Mouse (Mus musculus): Measurements from ENCODE around the gene Ttc23.

The Ttc23 gene

GRCm38 (mm10) chr7:67700846-67701245 lies 53.6 kb downstream of the Ttc23 start:
- peak; percentile 63 for DNase-seq

GRCm38 (mm10) chr7:67701252-67701914 lies 54.2 kb downstream of the Ttc23 start:
- DNase-seq: no peak

- no peak for DNase-seq
Measured at GRCm38 (mm10) chr7:67708160-67708559, 61.0 kb downstream of the Ttc23 start.

- no peak for DNase-seq
Measured at GRCm38 (mm10) chr7:67710216-67710615, 63.0 kb downstream of the Ttc23 start.

GRCm38 (mm10) chr7:67713820-67714510 lies 66.8 kb downstream of the Ttc23 start:
- DNase-seq: peak; percentile 96

GRCm38 (mm10) chr7:67715176-67715575 lies 68.0 kb downstream of the Ttc23 start:
- no peak for DNase-seq

- DNase-seq: no peak
Measured at GRCm38 (mm10) chr7:67716213-67716878, 69.1 kb downstream of the Ttc23 start.

- no peak for DNase-seq
Measured at GRCm38 (mm10) chr7:67716925-67717324, 69.7 kb downstream of the Ttc23 start.

GRCm38 (mm10) chr7:67717520-67717919 lies 70.3 kb downstream of the Ttc23 start:
- no peak for DNase-seq

- DNase-seq: peak; percentile 76
Measured at GRCm38 (mm10) chr7:67718804-67719203, 71.6 kb downstream of the Ttc23 start.

GRCm38 (mm10) chr7:67722163-67722562 lies 75.0 kb downstream of the Ttc23 start:
- no peak for DNase-seq

GRCm38 (mm10) chr7:67724536-67724935 lies 77.3 kb downstream of the Ttc23 start:
- no peak for DNase-seq

GRCm38 (mm10) chr7:67725016-67725415 lies 77.8 kb downstream of the Ttc23 start:
- no peak for DNase-seq

GRCm38 (mm10) chr7:67728203-67728602 lies 81.0 kb downstream of the Ttc23 start:
- DNase-seq: no peak

GRCm38 (mm10) chr7:67728809-67729208 lies 81.6 kb downstream of the Ttc23 start:
- DNase-seq: no peak

GRCm38 (mm10) chr7:67730431-67731110 lies 83.4 kb downstream of the Ttc23 start:
- no peak for DNase-seq

GRCm38 (mm10) chr7:67732276-67732675 lies 85.1 kb downstream of the Ttc23 start:
- DNase-seq: no peak

GRCm38 (mm10) chr7:67740382-67740781 lies 93.2 kb downstream of the Ttc23 start:
- no peak for DNase-seq

GRCm38 (mm10) chr7:67740796-67741195 lies 93.6 kb downstream of the Ttc23 start:
- DNase-seq: no peak

- DNase-seq: peak; percentile 95
Measured at GRCm38 (mm10) chr7:67741706-67742105, 94.5 kb downstream of the Ttc23 start.

- DNase-seq: peak; percentile 43
Measured at GRCm38 (mm10) chr7:67747731-67748305, 100.6 kb downstream of the Ttc23 start.

- no peak for DNase-seq
Measured at GRCm38 (mm10) chr7:67749441-67750239, 102.4 kb downstream of the Ttc23 start.
